Mouse (Mus musculus) lung, postnatal 0 days (tissue): ENCODE data around the gene Lztfl1.

ENCODE experiments used
- CTCF ChIP-seq: IDR thresholded peaks from 2 replicates; pipeline ENCODE4 v1.5.1; 2016; ENCODE audit warnings: antibody characterized with exemption, mild to moderate bottlenecking
- EP300 ChIP-seq: IDR thresholded peaks from 2 replicates; pipeline ENCODE4 v1.6.1; 2016; ENCODE audit warnings: antibody characterized with exemption, mild to moderate bottlenecking, control low read depth

GRCm38 (mm10) chr9:123766996-123767395 is 49.5 kb upstream of the Lztfl1 start:
- TF ChIP-seq EP300 (no peak), CTCF (no peak)
